Mouse (Mus musculus): ENCODE measurements around the gene Clba1. TPM values are rescaled to one million over a fixed set of nuclear protein-coding genes. Genes with fewer than 3 reads are reported as not detected.
A peak's percentile ranks its signal among the peaks of the same experiment; 100 is the strongest.

Gene Clba1
- polyA plus RNA-seq (2014; fragmentation: Nextera tagmentation; extraction: Ambion mirVana) = 6.6 and 7.1 TPM in 2 replicates

DNA sequence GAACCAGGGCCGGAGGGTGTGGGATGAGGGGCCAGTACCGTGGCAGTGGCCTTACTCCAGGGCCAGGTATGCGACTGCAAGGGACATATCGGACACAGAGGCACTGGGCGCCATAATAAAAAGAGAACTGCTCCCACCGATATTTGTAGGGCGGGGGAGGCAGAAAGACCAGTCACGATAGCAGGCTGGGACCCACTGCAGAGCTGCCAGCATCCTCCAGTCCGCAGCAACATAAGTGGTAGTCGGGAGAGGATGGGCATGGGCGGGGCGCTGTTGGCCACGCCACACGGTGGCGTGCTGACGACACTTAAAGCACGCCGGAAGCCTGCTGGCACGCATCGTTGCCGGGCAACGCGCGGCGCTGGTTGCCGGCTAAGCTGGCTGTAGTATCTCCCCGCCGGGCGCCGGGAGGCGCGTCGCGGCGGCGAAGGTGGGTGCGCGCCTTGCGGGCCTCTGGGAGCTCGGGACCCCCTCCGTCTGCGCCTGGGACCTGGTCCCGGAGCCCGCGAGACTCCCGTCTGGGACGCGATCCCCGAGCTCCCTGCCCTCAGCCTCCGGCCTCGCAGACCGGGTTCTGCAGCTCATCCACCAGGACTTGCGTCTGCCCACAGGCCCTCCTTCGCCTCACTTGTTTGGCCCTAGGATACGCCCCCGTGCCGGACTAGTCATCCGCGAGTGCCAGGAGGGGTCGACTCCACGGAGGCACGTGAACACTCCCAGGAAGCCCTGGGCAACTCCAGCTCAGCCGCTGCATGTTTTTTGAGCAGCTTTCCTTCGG lies at the start of gene Clba1:
Gene Clba1, plus strand, starts transcription at position 351 of the 778 bp plus-strand sequence.
- ATAC-seq (ENCODE audit: low read depth) = peak; percentile 95
- H3K9ac ChIP-seq (ENCODE audit: low read depth, low read length) = peak within 1 kb of the TSS; percentile 67
- peaks cover 7% of the 10 kb centered on the region; the same call in 1 of the 2 replicates for H3K4me1 ChIP-seq (ENCODE audit: control insufficient read depth, insufficient read depth, low read length)
- 3% methylated on average over 23 of the region's 64 CpGs for WGBS
- no peaks in the 10 kb centered on the region for H3K9me3 ChIP-seq (ENCODE audit: control insufficient read depth, low read length)
- peak within 1 kb of the TSS; percentile 73 for H3K4me3 ChIP-seq (ENCODE audit: low read depth, low read length)
- DNase-seq (ENCODE audit: low spot score) = peak; percentile 97
- no peaks in the 10 kb centered on the region for H3K36me3 ChIP-seq (ENCODE audit: control insufficient read depth, insufficient read depth, low read length)
- H3K27me3 ChIP-seq (replicated peaks; ENCODE audit: control insufficient read depth, insufficient read depth, low read length) = 0 out of 2 replicates have a peak, but pooled peaks cover 2% of the 10 kb centered on the region
- peak within 1 kb of the TSS; percentile 93 for H3K4me2 ChIP-seq (ENCODE audit: low read depth, low read length)
- 0 out of 2 replicates have a peak within 1 kb of the TSS, but pooled peaks have one; percentile 6 for H3K27ac ChIP-seq (replicated peaks; ENCODE audit: low read depth, low read length)

DNA sequence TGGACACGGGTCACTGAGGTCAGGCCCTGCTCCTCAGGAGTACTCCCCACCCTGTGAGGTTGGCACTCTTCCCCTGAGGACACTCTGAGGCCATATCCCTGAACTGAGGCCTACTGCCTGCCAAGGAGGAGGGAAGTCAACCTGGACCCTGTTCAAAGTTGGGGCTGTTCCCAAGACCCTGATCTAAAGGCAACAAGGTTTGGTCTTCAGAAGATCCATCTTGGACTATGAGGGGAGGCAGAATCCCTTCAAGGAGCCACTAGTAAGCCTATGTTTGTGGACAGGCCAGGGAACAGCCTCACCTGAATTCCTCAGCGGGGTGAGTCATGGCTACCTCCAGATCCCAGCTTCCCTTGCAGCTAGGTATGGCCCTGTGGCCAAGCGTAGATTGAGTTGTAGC lies 49.3 kb upstream of the Clba1 start:
- DNase-seq (ENCODE audit: low spot score) = no peak
- WGBS = 77% methylated on average over 3 of the region's 3 CpGs
- Histone ChIP-seq H3K4me2 (ENCODE audit: low read depth, low read length) (no peak overlapping the region), H3K27ac (replicated peaks; ENCODE audit: low read depth, low read length) (no peak overlapping the region), H3K36me3 (ENCODE audit: control insufficient read depth, insufficient read depth, low read length) (no peaks in the 10 kb centered on the region), H3K4me3 (ENCODE audit: low read depth, low read length) (no peak overlapping the region), H3K9me3 (ENCODE audit: control insufficient read depth, low read length) (no peaks in the 10 kb centered on the region), H3K27me3 (replicated peaks; ENCODE audit: control insufficient read depth, insufficient read depth, low read length) (no peaks in the 10 kb centered on the region), H3K9ac (ENCODE audit: low read depth, low read length) (no peak overlapping the region), H3K4me1 (ENCODE audit: control insufficient read depth, insufficient read depth, low read length) (no peaks in the 10 kb centered on the region)
- no peak for ATAC-seq (ENCODE audit: low read depth)

DNA sequence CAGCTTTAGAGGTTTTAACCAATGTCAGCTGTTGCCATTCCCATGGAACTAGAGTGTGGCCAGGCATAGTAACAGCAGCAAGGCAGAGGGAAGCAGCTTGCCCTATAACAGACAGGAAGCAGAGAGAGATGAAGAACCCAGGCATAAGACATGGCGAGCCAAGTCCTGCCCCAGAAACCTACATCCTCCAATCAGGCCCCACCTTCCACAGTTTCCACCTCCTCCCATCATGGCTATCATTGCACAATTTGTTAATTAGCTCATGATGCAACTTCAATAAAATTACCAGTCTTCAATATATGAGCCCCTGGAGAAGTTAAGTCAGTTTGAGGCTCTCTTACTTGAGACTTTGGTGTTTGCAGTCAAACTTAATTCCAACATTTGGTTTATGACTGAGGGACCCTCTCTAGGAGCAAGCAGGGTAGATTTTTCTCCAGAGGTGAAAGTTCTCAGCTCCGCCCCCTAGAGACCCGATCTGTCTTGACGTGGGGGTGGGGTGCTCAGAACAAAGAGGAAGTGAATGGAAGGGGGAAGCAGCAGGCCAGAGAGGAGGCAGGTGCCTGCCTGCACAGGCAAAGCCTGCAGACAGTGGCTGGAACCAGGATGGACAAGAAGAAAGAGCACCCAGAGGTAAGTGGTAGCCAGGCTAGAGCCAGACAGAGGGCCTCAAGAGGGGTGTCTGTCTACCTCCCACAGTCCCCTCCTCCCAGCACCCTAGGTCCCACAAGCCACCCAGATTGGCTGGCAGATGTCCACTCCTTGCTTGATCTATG lies 48.4 kb upstream of the Clba1 start, which contains the start of gene Pld4:
Gene Pld4, plus strand, starts transcription at position 502 of the 773 bp plus-strand sequence.
- no peak for DNase-seq (ENCODE audit: low spot score)
- Histone ChIP-seq H3K9me3 (ENCODE audit: control insufficient read depth, low read length) (no peaks in the 10 kb centered on the region), H3K27me3 (replicated peaks; ENCODE audit: control insufficient read depth, insufficient read depth, low read length) (no peaks in the 10 kb centered on the region), H3K4me2 (ENCODE audit: low read depth, low read length) (no peak within 1 kb of the TSS), H3K9ac (ENCODE audit: low read depth, low read length) (no peak within 1 kb of the TSS), H3K27ac (replicated peaks; ENCODE audit: low read depth, low read length) (no peak within 1 kb of the TSS), H3K4me3 (ENCODE audit: low read depth, low read length) (no peak within 1 kb of the TSS), H3K4me1 (ENCODE audit: control insufficient read depth, insufficient read depth, low read length) (no peaks in the 10 kb centered on the region), H3K36me3 (ENCODE audit: control insufficient read depth, insufficient read depth, low read length) (no peaks in the 10 kb centered on the region)
- no peak for ATAC-seq (ENCODE audit: low read depth)
- 40% methylated on average over 4 of the region's 4 CpGs for WGBS

DNA sequence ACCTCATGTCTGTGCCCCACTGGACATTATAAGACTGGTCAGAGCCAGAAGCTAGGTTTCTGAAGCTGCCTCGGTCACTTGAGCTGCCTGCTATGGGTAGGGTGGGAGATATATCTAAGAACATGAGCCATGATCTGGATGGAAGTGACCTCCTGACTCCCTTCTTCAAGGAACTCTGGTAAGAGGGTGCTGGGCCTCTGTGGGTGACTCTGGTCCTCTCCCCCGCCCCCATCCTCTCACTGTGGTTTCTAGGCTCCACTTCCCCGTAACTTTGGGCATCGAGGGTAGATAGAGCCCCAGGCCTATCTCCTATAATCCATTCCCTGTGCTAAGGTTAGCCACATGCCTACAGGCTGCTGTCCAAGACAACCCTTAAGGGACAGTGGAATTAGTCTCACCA lies 47.3 kb upstream of the Clba1 start:
- 90% methylated on average over 4 of the region's 4 CpGs for WGBS
- Histone ChIP-seq H3K27me3 (replicated peaks; ENCODE audit: control insufficient read depth, insufficient read depth, low read length) (no peaks in the 10 kb centered on the region), H3K27ac (replicated peaks; ENCODE audit: low read depth, low read length) (no peak overlapping the region), H3K36me3 (ENCODE audit: control insufficient read depth, insufficient read depth, low read length) (no peaks in the 10 kb centered on the region), H3K4me3 (ENCODE audit: low read depth, low read length) (no peak overlapping the region), H3K9ac (ENCODE audit: low read depth, low read length) (no peak overlapping the region), H3K9me3 (ENCODE audit: control insufficient read depth, low read length) (no peaks in the 10 kb centered on the region), H3K4me1 (ENCODE audit: control insufficient read depth, insufficient read depth, low read length) (no peaks in the 10 kb centered on the region), H3K4me2 (ENCODE audit: low read depth, low read length) (no peak overlapping the region)
- ATAC-seq (ENCODE audit: low read depth) (no peak), DNase-seq (ENCODE audit: low spot score) (no peak)

DNA sequence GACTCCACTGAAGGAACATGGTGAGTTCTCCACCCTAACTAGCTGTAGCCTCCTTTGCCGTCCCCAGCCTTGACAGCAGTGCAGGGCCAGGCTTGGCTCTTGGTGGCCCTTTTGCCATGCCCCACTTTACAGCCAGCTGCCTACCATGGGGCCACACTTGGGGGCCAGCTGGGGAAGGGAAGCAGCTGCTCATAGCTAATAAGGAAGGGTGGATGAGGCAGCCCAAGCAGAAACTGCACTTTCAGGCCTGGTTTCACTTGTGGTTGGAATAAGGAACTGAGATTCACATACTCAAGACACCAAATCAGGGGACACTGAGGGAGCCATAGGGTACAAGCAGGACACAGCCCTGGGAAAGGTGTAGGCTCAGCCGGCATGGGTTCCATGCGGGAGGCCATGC lies 46.7 kb upstream of the Clba1 start:
- Histone ChIP-seq H3K36me3 (ENCODE audit: control insufficient read depth, insufficient read depth, low read length) (no peaks in the 10 kb centered on the region), H3K4me1 (ENCODE audit: control insufficient read depth, insufficient read depth, low read length) (no peaks in the 10 kb centered on the region), H3K4me2 (ENCODE audit: low read depth, low read length) (no peak overlapping the region), H3K27ac (replicated peaks; ENCODE audit: low read depth, low read length) (no peak overlapping the region), H3K4me3 (ENCODE audit: low read depth, low read length) (no peak overlapping the region), H3K27me3 (replicated peaks; ENCODE audit: control insufficient read depth, insufficient read depth, low read length) (no peaks in the 10 kb centered on the region), H3K9ac (ENCODE audit: low read depth, low read length) (0 out of 2 replicates have a peak overlapping the region, but pooled peaks have one; percentile 2), H3K9me3 (ENCODE audit: control insufficient read depth, low read length) (no peaks in the 10 kb centered on the region)
- ATAC-seq (ENCODE audit: low read depth) = no peak
- no peak for DNase-seq (ENCODE audit: low spot score)
- WGBS = 82% methylated on average over 3 of the region's 3 CpGs

GRCm38 (mm10) chr12:112763176-112763575 lies 45.6 kb upstream of the Clba1 start:
- Histone ChIP-seq H3K27me3 (replicated peaks; ENCODE audit: control insufficient read depth, insufficient read depth, low read length) (no peaks in the 10 kb centered on the region), H3K4me1 (ENCODE audit: control insufficient read depth, insufficient read depth, low read length) (no peaks in the 10 kb centered on the region), H3K4me2 (ENCODE audit: low read depth, low read length) (no peak overlapping the region), H3K9ac (ENCODE audit: low read depth, low read length) (no peak overlapping the region), H3K27ac (replicated peaks; ENCODE audit: low read depth, low read length) (no peak overlapping the region), H3K4me3 (ENCODE audit: low read depth, low read length) (no peak overlapping the region), H3K36me3 (ENCODE audit: control insufficient read depth, insufficient read depth, low read length) (no peaks in the 10 kb centered on the region), H3K9me3 (ENCODE audit: control insufficient read depth, low read length) (no peaks in the 10 kb centered on the region)
- WGBS = 75% methylated on average over 4 of the region's 4 CpGs
- ATAC-seq (ENCODE audit: low read depth) = no peak
- no peak for DNase-seq (ENCODE audit: low spot score)

- H3K27ac ChIP-seq (replicated peaks; ENCODE audit: low read depth, low read length) = no peak overlapping the region
- no peaks in the 10 kb centered on the region for H3K4me1 ChIP-seq (ENCODE audit: control insufficient read depth, insufficient read depth, low read length)
- no peak for ATAC-seq (ENCODE audit: low read depth)
- H3K9ac ChIP-seq (ENCODE audit: low read depth, low read length) = no peak overlapping the region
- no peaks in the 10 kb centered on the region for H3K27me3 ChIP-seq (replicated peaks; ENCODE audit: control insufficient read depth, insufficient read depth, low read length)
- H3K4me3 ChIP-seq (ENCODE audit: low read depth, low read length) = no peak overlapping the region
- DNase-seq (ENCODE audit: low spot score) = no peak
- no peaks in the 10 kb centered on the region for H3K36me3 ChIP-seq (ENCODE audit: control insufficient read depth, insufficient read depth, low read length)
- WGBS = 77% methylated on average over 5 of the region's 5 CpGs
- no peak overlapping the region for H3K4me2 ChIP-seq (ENCODE audit: low read depth, low read length)
- no peaks in the 10 kb centered on the region for H3K9me3 ChIP-seq (ENCODE audit: control insufficient read depth, low read length)
Measured at GRCm38 (mm10) chr12:112764141-112764540, 44.6 kb upstream of the Clba1 start.

GRCm38 (mm10) chr12:112764991-112765390 lies 43.7 kb upstream of the Clba1 start:
- WGBS = 87% methylated on average over 7 of the region's 7 CpGs
- H3K9me3 ChIP-seq (ENCODE audit: control insufficient read depth, low read length) = no peaks in the 10 kb centered on the region
- no peak for DNase-seq (ENCODE audit: low spot score)
- ATAC-seq (ENCODE audit: low read depth) = no peak
- H3K4me1 ChIP-seq (ENCODE audit: control insufficient read depth, insufficient read depth, low read length) = no peaks in the 10 kb centered on the region
- no peaks in the 10 kb centered on the region for H3K36me3 ChIP-seq (ENCODE audit: control insufficient read depth, insufficient read depth, low read length)
- no peak overlapping the region for H3K9ac ChIP-seq (ENCODE audit: low read depth, low read length)
- H3K4me3 ChIP-seq (ENCODE audit: low read depth, low read length) = no peak overlapping the region
- H3K27ac ChIP-seq (replicated peaks; ENCODE audit: low read depth, low read length) = no peak overlapping the region
- H3K27me3 ChIP-seq (replicated peaks; ENCODE audit: control insufficient read depth, insufficient read depth, low read length) = no peaks in the 10 kb centered on the region
- H3K4me2 ChIP-seq (ENCODE audit: low read depth, low read length) = no peak overlapping the region
